Mouse (Mus musculus): ENCODE data around the gene 9130213A22Rik.
"Not testable (repeated sequence)": the region's sequence is repeated elsewhere in the genome, so short reads cannot be mapped to it uniquely, and the experiment has no call there.

9130213A22Rik gene

GRCm38 (mm10) chr11:69093856-69094255 lies 28.5 kb downstream of the 9130213A22Rik start:
- DNase-seq (ENCODE audit: low spot score) = not testable (repeated sequence)

- no peak for DNase-seq (ENCODE audit: low spot score)
Observed at GRCm38 (mm10) chr11:69092871-69093270, 29.5 kb downstream of the 9130213A22Rik start.

GRCm38 (mm10) chr11:69092386-69092751 lies 30.0 kb downstream of the 9130213A22Rik start:
- peak; percentile 78 for DNase-seq (ENCODE audit: low spot score)

- no peak for DNase-seq (ENCODE audit: low spot score)
Observed at GRCm38 (mm10) chr11:69091566-69092385, 30.6 kb downstream of the 9130213A22Rik start.

- DNase-seq (ENCODE audit: low spot score) = peak; percentile 6
Observed at GRCm38 (mm10) chr11:69090367-69090766, 32.0 kb downstream of the 9130213A22Rik start.

- no peak for DNase-seq (ENCODE audit: low spot score)
Observed at GRCm38 (mm10) chr11:69089616-69090290, 32.6 kb downstream of the 9130213A22Rik start.

GRCm38 (mm10) chr11:69088856-69089615 lies 33.4 kb downstream of the 9130213A22Rik start:
- peak; percentile 30 for DNase-seq (ENCODE audit: low spot score)

GRCm38 (mm10) chr11:69088103-69088855 lies 34.1 kb downstream of the 9130213A22Rik start, which contains the start of gene Vamp2:
Vamp2 (plus strand) TSS chr11:69088490.
- peak; percentile 90 for DNase-seq (ENCODE audit: low spot score)

- no peak for DNase-seq (ENCODE audit: low spot score)
Observed at GRCm38 (mm10) chr11:69087597-69087996, 34.8 kb downstream of the 9130213A22Rik start.

- DNase-seq (ENCODE audit: low spot score) = no peak
Observed at GRCm38 (mm10) chr11:69087082-69087481, 35.3 kb downstream of the 9130213A22Rik start.

GRCm38 (mm10) chr11:69086390-69086789 lies 36.0 kb downstream of the 9130213A22Rik start:
- no peak for DNase-seq (ENCODE audit: low spot score)

- no peak for DNase-seq (ENCODE audit: low spot score)
Observed at GRCm38 (mm10) chr11:69085608-69086007, 36.8 kb downstream of the 9130213A22Rik start.

GRCm38 (mm10) chr11:69081613-69082012 lies 40.8 kb downstream of the 9130213A22Rik start:
- no peak for DNase-seq (ENCODE audit: low spot score)

- DNase-seq (ENCODE audit: low spot score) = no peak
Observed at GRCm38 (mm10) chr11:69080855-69081222, 41.5 kb downstream of the 9130213A22Rik start.

- no peak for DNase-seq (ENCODE audit: low spot score)
Observed at GRCm38 (mm10) chr11:69080102-69080854, 42.1 kb downstream of the 9130213A22Rik start.

- DNase-seq (ENCODE audit: low spot score) = no peak
Observed at GRCm38 (mm10) chr11:69078805-69079438, 43.5 kb downstream of the 9130213A22Rik start.

GRCm38 (mm10) chr11:69078041-69078440 lies 44.3 kb downstream of the 9130213A22Rik start:
- no peak for DNase-seq (ENCODE audit: low spot score)

GRCm38 (mm10) chr11:69077316-69077715 lies 45.1 kb downstream of the 9130213A22Rik start:
- DNase-seq (ENCODE audit: low spot score) = no peak

GRCm38 (mm10) chr11:69076572-69076971 lies 45.8 kb downstream of the 9130213A22Rik start:
- DNase-seq (ENCODE audit: low spot score) = no peak

GRCm38 (mm10) chr11:69075764-69076479 lies 46.5 kb downstream of the 9130213A22Rik start:
- DNase-seq (ENCODE audit: low spot score) = no peak
